Mouse (Mus musculus) limb, embryonic 12.5 days (tissue): ENCODE results near the gene Bad. TPM values are rescaled to one million over a fixed set of nuclear protein-coding genes. Genes with fewer than 3 reads are reported as not detected.
A peak's percentile ranks its signal among the peaks of the same experiment; 100 is the strongest.
"Not testable (repeated sequence)": the region's sequence is repeated elsewhere in the genome, so short reads cannot be mapped to it uniquely, and the experiment has no call there.

Source experiments
- ATAC-seq: fragments of 200-750 bp; cut with Nextera tagmentation; 2 replicates; pipeline ENCODE4 v1.8.0; 2017; ENCODE audit warnings: low read depth, moderate TSS enrichment; ENCODE audit not compliant: insufficient number of reproducible peaks, insufficient read depth, low FRiP score, low TSS enrichment
- H3K27ac ChIP-seq: fragments of 300-500 bp; sonication (generic); 2 replicates; pipeline ENCODE4 v1.5.1; 2016; ENCODE audit warnings: mild to moderate bottlenecking, moderate library complexity
- H3K27me3 ChIP-seq: fragments of 300-500 bp; sonication (generic); 2 replicates; pipeline ENCODE4 v1.6.1; 2016; ENCODE audit warnings: mild to moderate bottlenecking, moderate library complexity
- H3K36me3 ChIP-seq: fragments of 300-500 bp; sonication (generic); 2 replicates; pipeline ENCODE4 v1.6.1; 2016; ENCODE audit warnings: mild to moderate bottlenecking, moderate library complexity
- H3K4me1 ChIP-seq: fragments of 300-500 bp; sonication (generic); replicated peaks from 2 replicates; pipeline ENCODE4 v1.6.1; 2016
- H3K4me2 ChIP-seq: fragments of 300-500 bp; sonication (generic); 2 replicates; pipeline ENCODE4 v1.6.1; 2016; ENCODE audit warnings: mild to moderate bottlenecking, moderate library complexity
- H3K4me3 ChIP-seq: fragments of 300-500 bp; sonication (generic); replicated peaks from 2 replicates; pipeline ENCODE4 v1.5.1; 2016; ENCODE audit warnings: mild to moderate bottlenecking
- H3K9ac ChIP-seq: fragments of 300-500 bp; sonication (generic); replicated peaks from 2 replicates; pipeline ENCODE4 v1.6.1; 2016; ENCODE audit warnings: mild to moderate bottlenecking, moderate library complexity
- H3K9me3 ChIP-seq: fragments of 300-500 bp; sonication (generic); 2 replicates; pipeline ENCODE4 v1.6.1; 2016; ENCODE audit warnings: mild to moderate bottlenecking, moderate library complexity
- WGBS: fragments of 180-500 bp; shearing (Covaris S2); methylation state at CpG from one replicate; pipeline ENCODE4 v1.1.7; 2016; 5-methylcytosine and 5-hydroxymethylcytosine counted together
- polyA plus RNA-seq: library from polyadenylated mRNA; unstranded; fragments of >200 nt; fragmentation: Nextera tagmentation; extraction: Ambion mirVana; gene quantifications from 2 replicates; pipeline ENCODE4 v1.2.1, GENCODE M21; 2016

The Bad gene
- polyA plus RNA-seq, 1 experiment from 2014 or later, result 68.2 TPM

GRCm38 (mm10) chr19:6991166-6991565 is 49.5 kb downstream of the Bad start:
- not testable (repeated sequence) for H3K27me3 ChIP-seq, H3K9me3 ChIP-seq, H3K36me3 ChIP-seq, H3K9ac ChIP-seq, H3K4me2 ChIP-seq, H3K27ac ChIP-seq, H3K4me3 ChIP-seq, ATAC-seq
- H3K4me1 ChIP-seq, result peaks cover 49% of the 10 kb centered on the region
- WGBS, result 92% methylated on average over 6 of the region's 6 CpGs

GRCm38 (mm10) chr19:6992011-6992858 is 50.6 kb downstream of the Bad start, which contains the start of gene Dnajc4:
Dnajc4 (minus strand) TSS chr19:6992572.
- Histone ChIP-seq H3K27me3 (no peaks in the 10 kb centered on the region), H3K4me1 (peaks cover 52% of the 10 kb centered on the region), H3K27ac (peak within 1 kb of the TSS; percentile 75), H3K36me3 (peaks cover 5% of the 10 kb centered on the region; the same call in 1 of the 2 replicates), H3K9ac (peak within 1 kb of the TSS; percentile 68), H3K4me2 (peak within 1 kb of the TSS; percentile 92), H3K9me3 (no peaks in the 10 kb centered on the region), H3K4me3 (peak within 1 kb of the TSS; percentile 53)
- ATAC-seq, result peak; percentile 91
- 2% methylated on average over 37 of the region's 37 CpGs for WGBS

- peaks cover 49% of the 10 kb centered on the region for H3K4me1 ChIP-seq
- no peaks in the 10 kb centered on the region for H3K9me3 ChIP-seq
- H3K9ac ChIP-seq, result peak overlapping the region; percentile 60
- H3K36me3 ChIP-seq, result peaks cover 9% of the 10 kb centered on the region
- H3K27ac ChIP-seq, result peak overlapping the region; percentile 75
- H3K4me2 ChIP-seq, result peak overlapping the region; percentile 92
- 62% methylated on average over 14 of the region's 14 CpGs for WGBS
- no peak; the same call in 1 of the 2 replicates for ATAC-seq
- no peaks in the 10 kb centered on the region for H3K27me3 ChIP-seq
- H3K4me3 ChIP-seq, result peak overlapping the region; percentile 53
These were observed 51.5 kb downstream of the Bad start for GRCm38 (mm10) chr19:6993011-6993770.

GRCm38 (mm10) chr19:6994002-6994401 is 52.3 kb downstream of the Bad start:
- 90% methylated on average over 8 of the region's 8 CpGs for WGBS
- Histone ChIP-seq H3K9me3 (no peaks in the 10 kb centered on the region), H3K36me3 (peaks cover 17% of the 10 kb centered on the region), H3K27ac (no peak overlapping the region), H3K4me3 (no peak overlapping the region), H3K27me3 (no peaks in the 10 kb centered on the region), H3K9ac (no peak overlapping the region), H3K4me1 (peaks cover 47% of the 10 kb centered on the region), H3K4me2 (no peak overlapping the region; the same call in 1 of the 2 replicates)
- ATAC-seq, result no peak

GRCm38 (mm10) chr19:6994489-6994888 is 52.8 kb downstream of the Bad start:
- no peak overlapping the region for H3K27ac ChIP-seq
- no peak overlapping the region; the same call in 1 of the 2 replicates for H3K4me3 ChIP-seq
- WGBS, result 85% methylated on average over 8 of the region's 8 CpGs
- H3K27me3 ChIP-seq, result no peaks in the 10 kb centered on the region
- H3K36me3 ChIP-seq, result peaks cover 18% of the 10 kb centered on the region
- ATAC-seq, result no peak
- no peaks in the 10 kb centered on the region for H3K9me3 ChIP-seq
- no peak overlapping the region for H3K9ac ChIP-seq
- peak overlapping the region; percentile 86 for H3K4me2 ChIP-seq
- H3K4me1 ChIP-seq, result peaks cover 47% of the 10 kb centered on the region

GRCm38 (mm10) chr19:6995255-6995991 is 53.8 kb downstream of the Bad start:
- H3K4me1 ChIP-seq, result peaks cover 47% of the 10 kb centered on the region
- H3K4me3 ChIP-seq, result peak overlapping the region; percentile 63
- H3K36me3 ChIP-seq, result peaks cover 27% of the 10 kb centered on the region
- H3K9me3 ChIP-seq, result no peaks in the 10 kb centered on the region
- H3K27me3 ChIP-seq, result no peaks in the 10 kb centered on the region
- ATAC-seq, result no peak
- peak overlapping the region; percentile 29; the same call in 1 of the 2 replicates for H3K27ac ChIP-seq
- peak overlapping the region; percentile 86 for H3K4me2 ChIP-seq
- H3K9ac ChIP-seq, result peak overlapping the region; percentile 74
- 53% methylated on average over 20 of the region's 21 CpGs for WGBS

- H3K27me3 ChIP-seq, result no peaks in the 10 kb centered on the region
- H3K9ac ChIP-seq, result peak within 1 kb of the TSS; percentile 74
- WGBS, result 1% methylated on average over 24 of the region's 24 CpGs
- H3K27ac ChIP-seq, result peak within 1 kb of the TSS; percentile 74
- no peak; the same call in 1 of the 2 replicates for ATAC-seq
- H3K4me3 ChIP-seq, result peak within 1 kb of the TSS; percentile 63
- H3K4me1 ChIP-seq, result peaks cover 47% of the 10 kb centered on the region
- peak within 1 kb of the TSS; percentile 86 for H3K4me2 ChIP-seq
- no peaks in the 10 kb centered on the region for H3K9me3 ChIP-seq
- H3K36me3 ChIP-seq, result peaks cover 28% of the 10 kb centered on the region
These were observed 54.3 kb downstream of the Bad start, which contains the start of the genes Nudt22 and Trpt1 for GRCm38 (mm10) chr19:6996006-6996405. Nudt22 (minus strand) TSS chr19:6996117. Trpt1 (plus strand) TSS chr19:6996131.

GRCm38 (mm10) chr19:6997721-6998290 is 56.1 kb downstream of the Bad start:
- 87% methylated on average over 9 of the region's 9 CpGs for WGBS
- Histone ChIP-seq H3K27me3 (no peaks in the 10 kb centered on the region), H3K4me1 (peaks cover 38% of the 10 kb centered on the region), H3K4me3 (no peak overlapping the region), H3K9me3 (no peaks in the 10 kb centered on the region), H3K36me3 (peaks cover 28% of the 10 kb centered on the region), H3K27ac (no peak overlapping the region), H3K4me2 (no peak overlapping the region), H3K9ac (no peak overlapping the region)
- no peak for ATAC-seq

GRCm38 (mm10) chr19:6999360-7000063 is 57.9 kb downstream of the Bad start:
- H3K9me3 ChIP-seq, result no peaks in the 10 kb centered on the region
- H3K36me3 ChIP-seq, result peaks cover 28% of the 10 kb centered on the region
- no peak overlapping the region for H3K4me2 ChIP-seq
- no peak overlapping the region for H3K9ac ChIP-seq
- no peak overlapping the region for H3K4me3 ChIP-seq
- ATAC-seq, result no peak
- 93% methylated on average over 19 of the region's 19 CpGs for WGBS
- no peaks in the 10 kb centered on the region for H3K27me3 ChIP-seq
- no peak overlapping the region for H3K27ac ChIP-seq
- peaks cover 26% of the 10 kb centered on the region for H3K4me1 ChIP-seq
